Mouse (Mus musculus) large intestine, adult 2 months (tissue): Measurements from ENCODE around the gene Mtfp1. TPM values are rescaled to one million over a fixed set of nuclear protein-coding genes. Genes with fewer than 3 reads are reported as not detected.

Source experiments
- polyA plus RNA-seq: library from polyadenylated mRNA; depleted of rRNA; stranded (reverse); fragments of >200 nt; gene quantifications from 2 replicates; pipeline ENCODE4 v1.2.3, GENCODE M21; 2012; rRNA removed

Gene Mtfp1
- polyA plus RNA-seq, 1 experiment, result 18.0 TPM

Other genes with a start within 250 kb of the Mtfp1 start
- 0.23 and 0.68 TPM in 2 replicates for gene Osbp2, start 231.5 kb downstream of the Mtfp1 start, polyA plus RNA-seq
- 0.33 and 0.58 TPM in 2 replicates for gene 4921536K21Rik, start 200.3 kb downstream of the Mtfp1 start, polyA plus RNA-seq
- 4.0 TPM in 2 replicates for gene Dusp18, start 200.2 kb downstream of the Mtfp1 start, polyA plus RNA-seq
- gene Slc35e4, start 180.8 kb downstream of the Mtfp1 start, polyA plus RNA-seq, result 3.0 and 3.5 TPM in 2 replicates
- gene Tcn2, start 163.3 kb downstream of the Mtfp1 start, polyA plus RNA-seq, result 292 and 424 TPM in 2 replicates
- 34.1 and 34.2 TPM in 2 replicates for gene Pes1, start 131.5 kb downstream of the Mtfp1 start, polyA plus RNA-seq
- 0.23 TPM in 1 of 2 replicates, not detected in the other for gene 4930556J24Rik, start 118.7 kb downstream of the Mtfp1 start, polyA plus RNA-seq
- gene Gal3st1, start 111.8 kb downstream of the Mtfp1 start, polyA plus RNA-seq, result 44.4 and 68.9 TPM in 2 replicates
- gene Sec14l4, start 64.0 kb downstream of the Mtfp1 start, polyA plus RNA-seq, result 0.05 TPM in 1 of 2 replicates, not detected in the other
- gene Sec14l3, start 30.6 kb downstream of the Mtfp1 start, polyA plus RNA-seq, result not detected in 2 replicates
- gene Sec14l2, start 28.0 kb upstream of the Mtfp1 start, polyA plus RNA-seq, result 15.1 and 54.4 TPM in 2 replicates
- 16.1 and 16.4 TPM in 2 replicates for gene Rnf215, start 39.8 kb upstream of the Mtfp1 start, polyA plus RNA-seq
- gene Ccdc157, start 64.8 kb upstream of the Mtfp1 start, polyA plus RNA-seq, result 2.7 and 2.9 TPM in 2 replicates
- gene Sf3a1, start 64.9 kb upstream of the Mtfp1 start, polyA plus RNA-seq, result 21.0 and 27.8 TPM in 2 replicates
- gene Tbc1d10a, start 91.3 kb upstream of the Mtfp1 start, polyA plus RNA-seq, result 30.9 and 35.5 TPM in 2 replicates
- 3.4 and 4.5 TPM in 2 replicates for gene Castor1, start 122.8 kb upstream of the Mtfp1 start, polyA plus RNA-seq
- gene Osm, start 141.0 kb upstream of the Mtfp1 start, polyA plus RNA-seq, result 0.44 and 0.60 TPM in 2 replicates
- 2.9 and 4.0 TPM in 2 replicates for gene Lif, start 162.1 kb upstream of the Mtfp1 start, polyA plus RNA-seq